Mouse (Mus musculus) lung, adult 2 months (tissue): ENCODE measurements around the gene Ctbp2.

Source experiments
- CTCF ChIP-seq: fragments of 200-500 bp; IDR thresholded peaks from 2 replicates; pipeline ENCODE4 v1.5.1; 2011; ENCODE audit warnings: mild to moderate bottlenecking, low read length, control low read depth; ENCODE audit not compliant: insufficient read depth
- POLR2A ChIP-seq: fragments of 200-500 bp; IDR thresholded peaks from 2 replicates; pipeline ENCODE4 v1.6.1; 2011; ENCODE audit warnings: low read depth, mild to moderate bottlenecking, control low read depth, low read length, borderline replicate concordance; ENCODE audit errors: extremely low read depth

- TF ChIP-seq CTCF (peak; percentile 44), POLR2A (no peak)
Observed at GRCm38 (mm10) chr7:133133552-133133951, 9.4 kb upstream of the Ctbp2 start.
